Mouse (Mus musculus): ENCODE data around the gene Anxa7.

Gene Anxa7

DNA sequence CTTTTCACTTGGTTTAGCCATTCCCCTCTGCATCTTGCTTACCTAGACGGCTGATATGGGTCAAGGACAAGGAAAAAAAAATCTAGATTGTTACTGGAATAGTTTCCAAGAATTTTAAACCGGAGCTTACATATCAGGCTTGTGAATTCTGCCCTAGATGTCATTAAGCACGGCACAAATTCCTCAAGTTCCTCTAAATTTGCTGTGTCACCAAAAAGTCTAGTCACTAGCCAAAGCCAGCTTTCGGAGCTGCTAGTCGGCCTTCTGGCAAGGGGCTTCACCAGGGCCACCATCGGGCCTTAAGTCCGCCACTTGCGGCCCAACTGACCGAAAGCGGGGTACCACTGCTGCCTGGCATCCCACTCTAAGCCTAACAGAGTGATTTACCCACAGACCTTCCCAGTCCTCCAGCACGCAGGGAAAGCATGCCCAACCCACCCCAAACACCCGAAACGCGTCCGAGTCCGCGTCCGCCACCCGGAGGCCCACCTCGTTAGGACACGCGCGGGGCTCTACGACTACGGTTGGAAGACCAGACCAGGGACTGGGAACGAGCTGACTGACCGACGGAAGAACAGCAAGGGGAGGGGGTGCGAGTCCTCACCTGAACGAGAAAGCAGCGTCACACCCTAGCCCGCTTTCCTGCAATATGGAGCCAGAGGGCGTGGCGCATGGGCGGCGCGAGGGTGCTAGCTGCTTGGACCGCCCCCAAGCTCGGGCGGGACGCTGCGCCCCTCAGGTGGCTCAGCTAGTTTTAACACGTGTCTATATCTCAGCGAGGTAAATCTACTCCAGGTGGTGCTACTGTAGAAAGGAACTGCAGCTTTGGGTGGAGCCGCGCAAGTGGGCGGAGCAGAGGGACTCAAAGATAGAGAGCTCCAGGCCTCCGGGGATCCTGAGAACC lies at the start of gene Anxa7:
Gene Anxa7, minus strand, starts transcription at position 843 of the 904 bp plus-strand sequence.
- DNase-seq, result peak; percentile 66 to 75

DNA sequence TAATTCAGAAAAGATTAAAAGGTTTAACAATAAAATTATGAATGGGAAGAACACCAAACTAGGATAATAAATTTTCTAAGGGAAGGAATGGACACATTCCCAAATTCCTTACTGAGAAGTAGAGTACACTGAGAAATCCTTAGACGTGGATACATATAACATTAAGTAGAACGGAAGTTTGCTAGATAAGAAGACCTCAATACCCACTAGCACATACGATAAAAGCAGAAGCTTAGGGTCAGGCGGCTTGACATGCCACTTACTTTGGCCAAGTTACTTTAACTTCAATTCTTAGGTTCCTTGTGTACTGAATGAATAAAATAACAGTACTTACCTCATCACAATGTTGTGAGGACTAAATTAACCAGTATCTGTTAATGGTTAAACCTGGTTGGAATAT lies 49.7 kb upstream of the Anxa7 start:
- DNase-seq, result no peak

- no peak for DNase-seq
Observed at GRCm38 (mm10) chr14:20520179-20520578, 40.2 kb upstream of the Anxa7 start.

- DNase-seq, result no peak
Observed at GRCm38 (mm10) chr14:20508424-20508823, 28.5 kb upstream of the Anxa7 start.

- DNase-seq, result no peak
Observed at GRCm38 (mm10) chr14:20502966-20503365, 23.0 kb upstream of the Anxa7 start.

DNA sequence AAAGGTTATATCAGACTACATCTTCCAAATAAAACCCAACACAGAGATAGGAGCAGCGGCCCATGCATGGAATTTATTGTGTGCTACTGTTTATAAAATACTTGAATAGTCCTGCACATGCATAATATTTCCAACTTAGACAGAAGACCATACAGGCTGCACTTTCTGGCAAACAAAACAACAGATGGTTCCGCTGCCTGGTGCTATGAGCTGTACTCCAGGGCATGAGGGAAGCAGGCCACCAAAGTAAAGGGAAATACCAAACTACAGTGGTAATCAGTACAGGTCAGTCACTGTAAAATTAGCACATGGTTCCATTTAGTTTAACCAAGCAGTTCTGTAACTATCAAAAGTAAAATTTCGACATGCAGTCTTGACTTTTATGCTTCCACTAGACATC lies 20.0 kb upstream of the Anxa7 start:
- DNase-seq, result no peak

DNA sequence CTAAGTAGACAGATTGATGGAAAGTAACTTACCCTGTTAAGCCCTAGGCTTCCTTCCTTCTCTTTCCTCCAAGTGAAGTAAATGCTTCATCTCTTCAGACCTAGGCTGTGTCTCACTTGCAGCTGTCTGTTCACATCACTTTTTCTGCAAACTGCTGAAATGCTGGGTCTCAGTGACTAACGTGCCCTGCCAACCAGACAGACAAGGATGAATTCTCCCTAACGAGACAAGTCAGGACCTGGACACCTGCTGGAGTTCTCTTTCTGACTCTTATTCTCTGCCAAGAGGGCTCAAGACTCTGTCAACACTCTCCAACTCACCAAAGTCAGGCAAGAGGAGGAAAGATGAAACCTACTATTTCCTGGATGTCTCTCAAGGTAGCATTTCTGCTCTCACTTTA lies 16.7 kb upstream of the Anxa7 start, which contains the start of gene Mss51:
Gene Mss51, minus strand, starts transcription at position 299 of the 400 bp plus-strand sequence.
- no peak for DNase-seq

DNA sequence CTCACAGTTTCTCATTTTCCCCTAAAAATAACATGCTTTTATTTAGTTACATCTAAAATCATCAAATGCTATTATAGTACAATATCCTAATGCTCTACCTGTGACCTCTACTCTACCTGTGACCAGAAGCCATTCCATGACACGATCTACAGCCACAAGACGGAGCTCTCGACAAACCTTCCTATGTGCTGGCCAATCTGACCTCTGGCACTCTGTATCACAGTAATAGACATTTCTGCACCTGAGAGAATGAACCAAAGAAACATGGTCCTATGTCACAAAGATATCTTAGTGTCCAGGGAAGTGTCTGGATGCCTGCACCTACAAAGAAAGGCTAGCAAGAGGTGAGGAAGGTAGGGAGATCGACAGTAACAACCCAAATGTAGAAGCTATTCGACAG lies 6.1 kb upstream of the Anxa7 start:
- DNase-seq, result no peak

- DNase-seq, result no peak
Observed at GRCm38 (mm10) chr14:20482051-20482751, 2.3 kb upstream of the Anxa7 start.

GRCm38 (mm10) chr14:20481211-20481610 lies 1.3 kb upstream of the Anxa7 start:
- peak; percentile 11 to 22 for DNase-seq

DNA sequence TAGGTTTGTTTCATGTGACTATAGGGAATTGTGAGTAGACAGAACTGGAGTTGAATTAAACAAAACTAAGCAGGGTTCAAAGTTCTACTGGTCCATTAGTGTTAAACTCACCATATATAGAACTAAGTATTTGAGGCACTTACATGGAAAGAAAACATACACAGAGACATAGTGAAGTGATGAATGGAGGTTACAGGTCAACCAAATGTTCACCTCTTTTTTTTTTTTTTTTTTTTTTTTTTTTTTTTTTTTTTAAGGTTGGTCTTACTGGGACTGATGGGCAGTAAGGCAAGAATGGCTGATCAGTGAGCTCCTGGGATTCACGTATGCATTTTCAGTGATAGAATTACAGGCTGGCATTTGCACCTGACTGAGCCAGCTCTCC lies 254 bp upstream of the Anxa7 start:
- DNase-seq, result no peak

- DNase-seq, result no peak
Observed at GRCm38 (mm10) chr14:20478801-20479200, 1.1 kb downstream of the Anxa7 start.

GRCm38 (mm10) chr14:20478385-20478784 lies 1.5 kb downstream of the Anxa7 start:
- no peak for DNase-seq

DNA sequence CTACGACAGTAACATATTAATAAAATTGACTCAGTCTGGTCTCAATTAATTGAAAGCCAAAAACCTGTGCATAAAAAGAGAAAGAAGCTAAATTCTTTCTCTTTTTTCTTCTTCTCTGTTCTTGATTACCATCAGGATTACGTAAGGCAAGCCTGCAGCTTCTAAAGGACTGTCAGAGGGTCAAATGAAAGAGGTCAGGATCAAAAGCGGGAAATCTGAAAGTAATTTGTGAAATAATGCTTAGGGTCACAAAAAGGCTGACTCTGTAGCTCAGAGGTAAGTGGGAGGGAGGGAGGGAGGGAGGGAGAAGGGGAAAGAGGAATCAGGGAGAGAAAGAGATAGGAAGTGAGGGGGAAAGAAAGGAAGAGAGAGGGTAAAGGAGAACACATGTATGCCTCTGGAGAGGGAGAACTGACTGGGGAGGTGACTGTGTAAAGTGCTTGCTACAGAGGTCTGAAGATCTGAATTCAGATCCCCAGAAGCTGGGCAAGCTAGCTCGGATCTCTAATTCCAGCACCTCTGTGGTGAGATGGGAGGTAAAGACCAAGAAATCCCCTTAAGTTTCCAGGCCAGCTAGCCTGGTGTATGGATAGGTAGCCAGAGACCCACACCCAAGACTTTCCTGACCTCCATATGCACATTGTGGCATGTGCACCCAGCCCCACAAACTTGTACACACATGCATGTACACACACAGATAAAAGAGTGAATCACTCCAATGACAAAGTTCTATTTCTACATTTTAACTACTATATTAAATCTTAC lies 2.5 kb downstream of the Anxa7 start:
- no peak for DNase-seq

DNA sequence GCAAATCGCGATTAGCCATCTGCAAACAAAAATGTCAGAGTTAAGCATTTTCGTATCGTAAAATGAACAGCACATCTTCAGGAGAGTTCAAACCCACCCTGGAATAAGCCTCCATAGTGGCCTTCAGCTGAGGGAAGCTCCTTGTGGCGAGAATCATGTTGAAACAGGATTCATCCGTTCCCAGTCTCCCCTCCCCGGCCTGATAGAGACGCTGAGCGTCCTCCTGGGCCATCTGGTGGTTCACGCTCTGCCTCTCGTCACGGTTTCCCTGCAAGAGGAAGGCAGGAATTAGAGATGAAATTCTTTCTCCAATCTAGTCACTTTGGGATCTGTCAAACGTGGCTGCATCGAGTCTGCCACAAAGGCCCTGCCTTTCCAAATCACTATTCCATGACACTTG lies 19.7 kb downstream of the Anxa7 start:
- peak; percentile 18 to 22 for DNase-seq

DNA sequence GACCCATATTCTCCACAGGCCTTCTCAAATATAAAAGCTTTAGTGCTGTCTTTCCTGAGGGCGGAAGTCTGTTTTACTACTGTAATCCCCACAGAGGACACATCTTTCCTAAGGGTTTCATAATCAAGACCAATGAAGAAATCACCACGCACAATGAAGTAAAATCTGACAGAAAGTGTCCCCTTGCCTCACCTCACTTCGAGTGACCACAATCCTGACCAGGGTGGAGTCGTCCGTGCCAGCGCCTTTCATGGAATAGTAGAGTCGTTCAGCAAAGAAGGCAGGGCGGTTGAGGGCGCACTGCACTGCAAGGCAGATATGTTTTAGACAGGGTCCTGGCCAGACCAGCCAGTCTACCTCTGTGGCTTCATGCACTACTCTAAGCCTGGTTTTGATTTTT lies 21.6 kb downstream of the Anxa7 start:
- DNase-seq, result no peak

- DNase-seq, result peak in 1 of 2 experiments; percentile 16
Observed at GRCm38 (mm10) chr14:20452929-20453328, 27.0 kb downstream of the Anxa7 start.

GRCm38 (mm10) chr14:20451765-20452331 lies 28.1 kb downstream of the Anxa7 start, which contains the start of gene Cfap70:
TSS of gene Cfap70 (minus strand) at chr14:20452226.
- peak; percentile 77 to 80 for DNase-seq

DNA sequence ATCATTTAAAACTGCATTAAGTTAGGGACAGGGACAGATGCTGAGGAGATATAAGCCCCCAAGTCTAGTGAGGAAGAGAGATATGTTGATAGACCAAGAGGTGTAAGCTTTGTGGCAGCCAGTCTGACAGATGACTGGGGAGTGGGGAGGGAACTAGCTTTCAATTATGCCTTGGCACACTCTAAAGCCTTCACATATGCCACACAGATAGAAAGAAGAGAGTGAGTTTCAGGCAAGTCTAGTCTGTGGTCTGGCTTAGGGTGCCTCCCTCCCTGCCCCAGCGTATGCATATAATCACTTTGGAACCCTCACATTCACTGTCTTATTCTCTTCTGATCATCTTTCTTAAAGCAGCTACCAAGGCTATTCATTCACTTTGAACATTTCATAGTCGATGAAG lies 28.6 kb downstream of the Anxa7 start:
- peak; percentile 19 to 26 for DNase-seq

DNA sequence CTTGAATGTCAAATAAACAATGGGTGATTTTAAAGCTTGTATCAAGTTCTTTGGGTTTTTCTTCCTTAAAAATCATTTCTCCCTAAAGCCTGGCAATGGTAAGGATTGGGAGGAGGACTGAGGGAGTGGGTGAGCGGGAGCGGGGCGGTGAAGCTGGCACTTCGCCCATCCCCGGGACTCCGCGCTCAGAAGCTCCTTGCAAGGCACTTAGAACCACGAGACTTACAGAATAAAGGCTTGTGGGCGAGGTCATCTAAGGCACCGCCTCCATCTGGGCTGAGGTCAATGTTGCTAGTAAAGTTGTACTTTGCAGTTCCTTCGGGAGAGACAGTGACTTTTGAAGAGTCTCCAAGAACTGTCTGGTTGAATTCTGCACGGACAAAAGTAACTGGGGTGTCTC lies 32.7 kb downstream of the Anxa7 start:
- DNase-seq, result peak; percentile 28 to 29

- no peak for DNase-seq
Observed at GRCm38 (mm10) chr14:20442252-20442651, 37.7 kb downstream of the Anxa7 start.

GRCm38 (mm10) chr14:20436976-20437375 lies 43.0 kb downstream of the Anxa7 start:
- peak; percentile 53 to 57 for DNase-seq

DNA sequence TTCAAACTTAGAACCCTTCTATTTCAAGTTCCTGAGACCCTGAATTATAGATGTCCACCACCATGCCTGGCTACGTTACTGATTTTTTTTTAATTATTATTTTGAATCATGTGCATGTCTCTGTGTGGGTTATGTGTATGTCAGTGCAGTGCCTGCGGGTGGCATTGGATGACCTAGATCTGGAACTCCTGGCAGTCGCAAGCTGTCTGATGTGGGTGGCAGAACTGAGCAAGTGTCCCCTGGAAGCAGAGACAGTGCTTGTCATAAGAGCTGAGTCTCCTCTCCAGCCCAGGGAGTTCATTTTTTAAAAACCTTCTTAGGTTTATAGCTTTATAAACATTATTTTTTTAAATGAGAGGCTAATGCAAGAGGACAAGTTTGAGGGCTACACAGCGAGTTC lies 47.5 kb downstream of the Anxa7 start:
- DNase-seq, result no peak
